Mouse (Mus musculus) CH12.LX (cell line): ENCODE data around the gene Itgb3bp. TPM values are rescaled to one million over a fixed set of nuclear protein-coding genes. Genes with fewer than 3 reads are reported as not detected.

Experiments used
- DNase-seq: peaks from one replicate; pipeline ENCODE4 v3.0.0-alpha.2; 2013; ENCODE audit errors: extremely low read depth
- H3K27ac ChIP-seq: 2 replicates; pipeline ENCODE4 v1.5.1; 2012; ENCODE audit warnings: low read depth, mild to moderate bottlenecking, control low read depth, moderate library complexity; ENCODE audit not compliant: insufficient read depth
- H3K27me3 ChIP-seq: replicated peaks from 2 replicates; pipeline ENCODE3; 2012; ENCODE audit warnings: inconsistent platforms
- H3K36me3 ChIP-seq, 2 experiments: replicated peaks in 1 of 2; 2 replicates each; pipeline versions ENCODE3 to v1.6.1; 2012; ENCODE audit warnings: inconsistent platforms in 1 of 2, low read length in 1 of 2, mild to moderate bottlenecking in 1 of 2, mixed read lengths in 1 of 2, moderate library complexity in 1 of 2; ENCODE audit not compliant: control insufficient read depth in 1 of 2, insufficient read depth in 1 of 2
- H3K4me1 ChIP-seq, 2 experiments: 2 replicates each; pipeline ENCODE4 v1.6.1; 2012; ENCODE audit warnings: inconsistent platforms in 1 of 2, moderate library complexity in 1 of 2; ENCODE audit not compliant: insufficient read depth in 2 of 2, control insufficient read depth in 1 of 2
- H3K4me2 ChIP-seq: 2 replicates; pipeline ENCODE4 v1.6.1; 2012; ENCODE audit warnings: low read depth, mild to moderate bottlenecking, control low read depth; ENCODE audit not compliant: poor library complexity, insufficient read depth, severe bottlenecking
- H3K4me3 ChIP-seq, 3 experiments: fragments of 150-350 bp in 1 of 3; sonication (generic) in 1 of 3; replicated peaks in 1 of 3; 2 replicates each; pipeline versions ENCODE3 to v1.5.1; 2011 to 2012; ENCODE audit warnings: low read depth in 2 of 3, low read length in 2 of 3, mild to moderate bottlenecking in 2 of 3, moderate library complexity in 2 of 3, control low read depth in 1 of 3, improper control_type of control experiment in 1 of 3, inconsistent platforms in 1 of 3, mixed read lengths in 1 of 3; ENCODE audit not compliant: poor library complexity in 1 of 3
- H3K79me2 ChIP-seq: replicated peaks from 2 replicates; pipeline ENCODE4 v1.6.1; 2012; ENCODE audit warnings: mild to moderate bottlenecking, moderate library complexity; ENCODE audit not compliant: control insufficient read depth, poor library complexity, insufficient read depth, severe bottlenecking; ENCODE audit errors: extremely low read depth
- H3K9ac ChIP-seq: 2 replicates; pipeline ENCODE4 v1.6.1; 2012; ENCODE audit warnings: low read depth, mild to moderate bottlenecking, control low read depth, moderate library complexity; ENCODE audit not compliant: insufficient read depth
- H3K9me3 ChIP-seq: replicated peaks from 2 replicates; pipeline ENCODE3; 2012; ENCODE audit warnings: low read length, inconsistent platforms, mixed read lengths
- CHD2 ChIP-seq: IDR thresholded peaks from 2 replicates; pipeline ENCODE4 v1.6.1; 2011; ENCODE audit warnings: low read length, improper control_type of control experiment
- ELF1 ChIP-seq: IDR thresholded peaks from 2 replicates; pipeline ENCODE4 v1.6.1; 2014; ENCODE audit warnings: low read depth, mild to moderate bottlenecking, inconsistent platforms, low read length, improper control_type of control experiment
- GABPA ChIP-seq: IDR thresholded peaks from 2 replicates; pipeline ENCODE4 v1.6.1; 2012; ENCODE audit warnings: low read depth, low read length, improper control_type of control experiment, inconsistent platforms; ENCODE audit not compliant: insufficient replicate concordance
- HCFC1 ChIP-seq: IDR thresholded peaks from 2 replicates; pipeline ENCODE4 v1.6.1; 2012; ENCODE audit warnings: low read depth, mild to moderate bottlenecking, inconsistent platforms, low read length, improper control_type of control experiment
- JUN ChIP-seq: IDR thresholded peaks from 2 replicates; pipeline ENCODE4 v1.6.1; 2011; ENCODE audit warnings: low read depth, mild to moderate bottlenecking, low read length, improper control_type of control experiment, moderate library complexity; ENCODE audit not compliant: insufficient read depth
- JUND ChIP-seq: conservative IDR thresholded peaks from 2 replicates; pipeline ENCODE4 v1.6.1; 2011; ENCODE audit warnings: low read depth, low read length, improper control_type of control experiment
- KAT2A ChIP-seq: IDR thresholded peaks from 2 replicates; pipeline ENCODE4 v1.6.1; 2012; ENCODE audit warnings: low read length, improper control_type of control experiment, inconsistent platforms; ENCODE audit not compliant: insufficient replicate concordance
- MAFK ChIP-seq: IDR thresholded peaks from 2 replicates; pipeline ENCODE4 v1.6.1; 2011; ENCODE audit warnings: low read length, improper control_type of control experiment; ENCODE audit not compliant: insufficient replicate concordance
- MAZ ChIP-seq: IDR thresholded peaks from 2 replicates; pipeline ENCODE4 v1.6.1; 2012; ENCODE audit warnings: low read depth, mild to moderate bottlenecking, inconsistent platforms, low read length, improper control_type of control experiment, moderate library complexity
- MXI1 ChIP-seq: IDR thresholded peaks from 2 replicates; pipeline ENCODE4 v1.6.1; 2011; ENCODE audit warnings: mild to moderate bottlenecking, low read depth, low read length, improper control_type of control experiment
- NRF1 ChIP-seq: IDR thresholded peaks from 2 replicates; pipeline ENCODE4 v1.6.1; 2014; ENCODE audit warnings: low read depth, mild to moderate bottlenecking, inconsistent platforms, low read length, improper control_type of control experiment, moderate library complexity
- PAX5 ChIP-seq: IDR thresholded peaks from 2 replicates; pipeline ENCODE4 v1.6.1; 2012; ENCODE audit warnings: low read length, inconsistent platforms, mixed read lengths
- POLR2A ChIP-seq: IDR thresholded peaks from 2 replicates; pipeline ENCODE4 v1.6.1; 2011; ENCODE audit warnings: low read depth, mild to moderate bottlenecking, improper control_type of control experiment, low read length
- RAD21 ChIP-seq: IDR thresholded peaks from 2 replicates; pipeline ENCODE4 v1.6.1; 2011; ENCODE audit warnings: low read depth, mild to moderate bottlenecking, low read length, improper control_type of control experiment, moderate library complexity
- RCOR1 ChIP-seq: conservative IDR thresholded peaks from 2 replicates; pipeline ENCODE4 v1.6.1; 2012; ENCODE audit warnings: low read depth, mild to moderate bottlenecking, inconsistent platforms, low read length, improper control_type of control experiment
- SMC3 ChIP-seq: IDR thresholded peaks from 2 replicates; pipeline ENCODE4 v1.6.1; 2011; ENCODE audit warnings: low read depth, low read length, improper control_type of control experiment
- dilution Hi-C: fragments of 300-500 bp; cut with MboI; formaldehyde crosslinking; loops from 2 replicates; pipeline ENCODE4 v1.14.3; 2020; ENCODE audit warnings: low sequenced_read_pairs; ENCODE audit not compliant: extremely low pct_unique_long_range_greater_than_20kb, extremely low pct_ligation_motif_present
- in situ Hi-C: fragments of 300-500 bp; cut with MboI; formaldehyde crosslinking; loops from 3 replicates; pipeline ENCODE4 v1.14.3; 2019; ENCODE audit warnings: low sequenced_read_pairs, low pct_ligation_motif_present, low pct_unique_long_range_greater_than_20kb, mixed read lengths
- polyA plus RNA-seq: library from polyadenylated mRNA; unstranded; fragments of >175 nt; gene quantifications from 2 replicates; pipeline ENCODE4 v1.2.1, GENCODE M21; 2012; ENCODE audit warnings: low read depth; ENCODE audit not compliant: insufficient read length
- total RNA-seq, 2 experiments: library from RNA; depleted of rRNA; stranded (reverse); fragments of 300-350 nt in 1 of 2; fragments of >200 nt in 1 of 2; gene quantifications; 2 replicates each; pipeline ENCODE4 v1.2.3; 2012 to 2014

The Itgb3bp gene
- total and polyA plus RNA-seq, 3 experiments = 9.9 to 29.1 (median 22.0) TPM

DNA sequence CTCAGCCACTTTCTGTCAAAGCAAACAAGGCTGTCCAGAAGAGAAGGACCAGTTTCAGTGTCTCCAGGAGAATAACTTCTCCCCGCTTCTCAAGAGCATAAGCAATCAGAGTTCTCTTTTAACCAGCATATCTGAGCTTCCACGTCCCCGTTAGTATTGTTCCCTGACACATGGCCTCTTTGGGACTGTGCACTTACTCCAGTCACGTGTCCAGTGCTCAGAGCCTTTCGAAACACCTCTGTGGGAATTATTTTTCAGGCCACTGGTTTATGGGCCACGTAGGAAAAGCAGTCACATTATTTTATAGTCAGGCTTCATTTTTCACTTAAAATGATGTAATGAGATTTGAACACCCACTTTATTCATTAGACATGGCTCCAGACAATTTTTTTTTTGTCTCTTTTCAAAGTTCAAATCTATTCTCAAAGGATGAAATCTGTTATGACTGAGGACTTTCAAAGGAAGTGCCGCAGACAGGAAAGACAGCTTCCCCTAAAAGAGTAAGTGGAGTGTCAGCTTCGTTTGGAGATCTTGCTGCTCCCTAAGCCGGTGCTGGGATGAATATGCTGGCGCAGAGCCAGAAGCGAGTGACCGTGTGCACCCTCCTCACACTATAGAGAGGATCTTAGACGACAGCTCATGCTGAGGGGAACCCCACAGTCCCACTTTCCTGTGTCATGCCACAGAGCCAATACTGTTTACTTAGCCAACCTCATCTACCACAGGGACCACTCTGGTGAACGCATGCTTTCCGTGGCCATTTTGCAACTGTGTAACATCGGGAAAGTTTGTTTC lies 10.3 kb upstream of the Itgb3bp start:
- peaks cover 3 to 55% of the 10 kb centered on the region in 2 experiments for H3K36me3 ChIP-seq
- H3K4me3 ChIP-seq = no peak overlapping the region
- no peak overlapping the region for H3K27ac ChIP-seq
- dilution Hi-C loops = no loop called here
- TF ChIP-seq SMC3 (no peak), NRF1 (no peak), KAT2A (no peak), JUND (no peak), GABPA (no peak)
- H3K79me2 ChIP-seq = no peaks in the 10 kb centered on the region
- no peak overlapping the region for H3K9ac ChIP-seq
- no peak for DNase-seq
- in situ Hi-C loops = no loop called here
- no peaks in the 10 kb centered on the region for H3K27me3 ChIP-seq
- peaks cover 14 to 93% of the 10 kb centered on the region in 2 experiments for H3K4me1 ChIP-seq
- no peaks in the 10 kb centered on the region for H3K9me3 ChIP-seq
- H3K4me2 ChIP-seq = no peak overlapping the region

DNA sequence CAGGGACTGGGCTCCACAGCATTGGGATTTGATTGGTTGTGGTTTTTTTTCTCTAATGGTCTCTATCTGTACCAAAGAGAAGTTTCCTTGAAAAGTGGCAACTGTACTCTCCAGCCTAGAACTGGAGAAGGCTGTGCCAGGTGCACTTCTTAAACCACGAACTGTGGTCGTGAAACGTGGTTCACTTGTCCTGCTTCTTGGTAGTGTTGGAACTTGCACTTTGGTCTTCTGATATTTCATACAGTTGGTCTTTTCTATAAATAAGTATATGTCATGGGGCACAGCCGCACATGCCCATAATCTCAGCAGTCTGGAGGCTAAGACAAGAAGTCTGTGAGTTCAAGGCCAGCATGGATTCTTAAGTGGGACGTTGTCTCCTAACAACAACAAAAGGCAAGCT lies 6.7 kb upstream of the Itgb3bp start:
- Histone ChIP-seq H3K4me3 (no peak overlapping the region), H3K36me3 (peaks cover 3 to 82% of the 10 kb centered on the region in 2 experiments), H3K9me3 (no peaks in the 10 kb centered on the region), H3K27me3 (no peaks in the 10 kb centered on the region), H3K4me2 (no peak overlapping the region), H3K79me2 (peaks cover 4% of the 10 kb centered on the region), H3K27ac (no peak overlapping the region), H3K4me1 (peaks cover 6 to 80% of the 10 kb centered on the region in 2 experiments), H3K9ac (no peak overlapping the region)
- dilution Hi-C loops = no loop called here
- no peak for TF ChIP-seq MXI1
- TF ChIP-seq POLR2A = no peak
- no peak for TF ChIP-seq ELF1
- TF ChIP-seq SMC3 = no peak
- no peak for TF ChIP-seq HCFC1
- TF ChIP-seq RCOR1 = no peak
- no peak for TF ChIP-seq MAFK
- no peak for TF ChIP-seq JUND
- no peak for TF ChIP-seq KAT2A
- TF ChIP-seq CHD2 = no peak
- TF ChIP-seq PAX5 = no peak
- no peak for TF ChIP-seq MAZ
- no peak for TF ChIP-seq RAD21
- TF ChIP-seq JUN = no peak
- in situ Hi-C loops = no loop called here
- no peak for DNase-seq
